Mouse (Mus musculus) thymus, adult 18-20 months (tissue): ENCODE data around the gene Kdf1.
A peak's percentile ranks its signal among the peaks of the same experiment; 100 is the strongest.

Experiments
- DNase-seq, 2 experiments: peaks; one replicate each; pipeline ENCODE4 v3.0.0; 2022; ENCODE audit warnings: mixed read lengths in 2 of 2

Gene Kdf1

DNA sequence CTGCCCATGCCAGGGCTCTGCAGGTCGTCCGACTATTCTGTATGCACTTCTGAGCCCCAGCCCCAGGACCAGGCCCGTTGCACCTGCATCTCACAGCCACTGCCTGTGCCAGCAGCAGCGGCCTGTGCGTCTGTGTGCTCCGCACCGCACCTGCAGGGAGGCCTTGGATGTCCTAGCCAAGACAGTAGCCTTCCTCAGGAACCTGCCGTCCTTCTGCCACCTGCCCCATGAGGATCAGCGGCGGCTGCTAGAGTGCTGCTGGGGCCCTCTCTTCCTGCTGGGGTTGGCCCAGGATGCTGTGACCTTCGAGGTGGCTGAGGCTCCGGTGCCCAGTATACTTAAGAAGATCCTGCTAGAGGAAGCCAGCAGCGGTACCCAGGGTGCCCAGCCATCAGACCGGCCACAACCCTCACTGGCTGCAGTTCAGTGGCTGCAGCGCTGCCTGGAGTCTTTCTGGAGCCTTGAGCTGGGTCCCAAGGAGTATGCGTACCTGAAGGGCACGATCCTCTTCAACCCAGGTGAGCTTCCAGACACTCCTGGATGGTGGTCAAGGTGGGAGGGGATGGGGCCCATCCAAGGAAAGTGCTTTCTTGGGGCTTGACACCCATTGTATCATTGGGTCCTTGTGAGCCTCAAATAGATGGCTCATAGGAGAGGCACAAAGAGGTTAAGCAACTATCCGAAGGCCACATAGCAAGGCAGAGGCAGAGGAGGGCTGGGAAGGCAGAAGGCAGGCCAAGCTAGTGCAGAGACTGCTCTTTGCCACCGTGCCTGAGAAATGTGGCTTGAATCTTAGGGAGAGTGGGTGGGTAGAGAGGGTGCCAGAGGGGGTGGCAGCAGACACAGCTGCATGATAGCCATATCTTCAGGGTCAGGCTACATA is 34.9 kb downstream of the Kdf1 start:
- DNase-seq: no peak

- no peak for DNase-seq
These were observed 38.4 kb downstream of the Kdf1 start for GRCm38 (mm10) chr4:133557041-133557717.

GRCm38 (mm10) chr4:133559846-133560245 is 41.1 kb downstream of the Kdf1 start:
- no peak for DNase-seq

GRCm38 (mm10) chr4:133561622-133562021 is 42.9 kb downstream of the Kdf1 start:
- DNase-seq: no peak

DNA sequence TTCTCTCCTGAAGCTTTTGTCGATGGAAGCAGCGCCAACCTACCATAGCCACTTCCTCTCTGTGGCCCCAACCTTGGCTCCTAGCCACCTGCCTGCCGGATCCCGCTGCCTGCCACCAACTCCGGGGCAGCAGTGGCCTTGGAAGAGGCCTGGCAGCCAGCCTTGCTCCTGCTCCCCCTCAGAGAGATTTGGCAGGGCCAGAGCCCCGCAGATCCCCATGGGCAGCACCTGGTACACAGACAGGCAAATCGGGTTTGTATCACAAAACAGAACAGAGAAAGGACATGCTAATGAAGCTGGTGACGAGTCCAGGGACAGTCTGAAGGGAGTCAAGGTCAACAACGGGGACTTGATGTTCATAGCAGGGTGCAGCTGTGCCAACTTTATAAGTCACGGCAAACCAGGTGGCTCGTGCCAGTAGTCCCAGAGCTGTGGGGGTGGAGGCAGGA is 44.4 kb downstream of the Kdf1 start:
- DNase-seq: no peak

DNA sequence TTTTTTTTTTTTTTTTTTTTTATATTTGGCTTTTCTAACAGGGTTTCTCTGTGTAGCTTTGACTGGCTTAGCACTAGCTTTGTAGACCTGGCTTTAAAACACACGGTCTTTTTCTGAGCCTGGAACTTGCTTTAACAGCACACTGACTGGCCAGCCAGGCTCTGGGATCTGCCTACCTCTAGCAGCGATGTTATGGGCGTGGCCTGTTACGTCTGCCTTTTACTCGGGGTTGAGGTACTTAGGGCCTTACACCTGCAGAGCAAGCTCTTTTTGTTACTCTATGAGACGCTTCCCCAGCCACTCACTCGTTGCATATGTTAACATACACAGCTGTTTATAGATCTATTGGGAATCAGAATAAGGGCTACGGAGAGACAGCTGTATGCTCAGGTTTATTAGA is 48.5 kb downstream of the Kdf1 start:
- DNase-seq: no peak

GRCm38 (mm10) chr4:133569291-133570065 is 50.7 kb downstream of the Kdf1 start:
- DNase-seq: no peak

DNA sequence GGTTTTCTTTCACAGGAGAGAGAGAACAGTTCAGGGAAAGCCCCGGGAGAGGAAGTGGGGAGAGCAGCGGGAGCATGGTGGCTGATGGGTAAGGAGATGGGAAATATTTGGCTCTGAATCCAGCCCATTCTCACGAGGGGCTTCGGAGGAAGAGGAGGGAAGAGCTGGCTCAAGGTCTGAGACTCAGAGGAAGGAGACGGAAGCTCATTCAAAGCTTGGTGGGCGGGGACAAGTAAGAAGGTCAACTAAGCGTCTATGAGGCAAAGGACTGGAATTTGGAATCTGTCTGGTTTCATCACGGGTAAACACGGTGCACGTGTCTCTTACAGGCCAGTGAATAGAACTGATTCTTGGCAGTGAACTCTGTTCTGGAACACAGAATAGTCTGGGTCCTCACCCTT is 51.3 kb downstream of the Kdf1 start:
- DNase-seq: no peak

- DNase-seq: peak; percentile 65 to 72
These were observed 55.5 kb downstream of the Kdf1 start, which contains the start of gene Gpatch3 for GRCm38 (mm10) chr4:133574070-133574842. TSS of gene Gpatch3 (plus strand) at chr4:133574745.

DNA sequence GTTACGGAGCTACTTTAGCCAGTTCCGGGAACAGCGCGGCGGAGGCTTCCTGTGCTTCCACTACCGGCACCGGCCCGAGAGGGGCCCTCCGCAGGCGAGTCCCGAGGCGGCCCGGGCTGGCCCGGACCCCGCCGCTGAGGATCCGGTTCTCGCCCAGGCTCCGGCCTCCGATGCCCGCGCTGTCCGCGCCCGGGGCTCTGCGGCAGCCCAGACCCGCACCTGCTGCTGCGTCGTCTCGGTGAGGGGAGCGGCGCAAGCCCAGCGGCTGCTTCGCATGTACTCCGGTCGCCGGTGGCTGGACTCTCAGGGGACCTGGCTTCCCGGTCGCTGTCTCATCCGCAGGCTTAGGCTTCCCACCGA is 56.1 kb downstream of the Kdf1 start:
- no peak for DNase-seq

DNA sequence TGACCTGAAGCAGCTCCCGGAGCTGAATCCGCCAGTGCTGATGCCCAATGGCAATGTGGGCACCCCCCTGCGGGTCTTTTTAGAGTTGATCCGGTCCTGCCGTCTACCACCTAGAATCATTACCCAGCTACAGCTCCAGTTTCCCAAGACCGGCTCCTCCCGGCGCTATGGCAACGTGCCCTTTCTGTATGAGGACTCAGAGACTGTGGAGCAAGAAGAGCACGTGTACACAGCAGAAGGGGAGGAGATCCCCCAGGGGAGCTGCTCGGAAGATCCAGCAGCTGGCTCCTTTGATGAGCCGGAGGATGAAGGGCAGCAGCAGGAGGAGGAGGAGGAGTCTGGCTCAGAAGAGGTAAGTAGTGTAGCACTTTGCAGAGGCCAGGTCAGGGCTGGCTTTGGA is 59.2 kb downstream of the Kdf1 start:
- DNase-seq: no peak
